Mouse (Mus musculus): Measurements from ENCODE around the gene Gm11214.
A peak's percentile ranks its signal among the peaks of the same experiment; 100 is the strongest.

The Gm11214 gene

GRCm38 (mm10) chr4:63661857-63662256 lies 1.3 kb downstream of the Gm11214 start:
- no peak for DNase-seq (ENCODE audit: inconsistent age in 2 of 2, low spot score in 1 of 2)

DNA sequence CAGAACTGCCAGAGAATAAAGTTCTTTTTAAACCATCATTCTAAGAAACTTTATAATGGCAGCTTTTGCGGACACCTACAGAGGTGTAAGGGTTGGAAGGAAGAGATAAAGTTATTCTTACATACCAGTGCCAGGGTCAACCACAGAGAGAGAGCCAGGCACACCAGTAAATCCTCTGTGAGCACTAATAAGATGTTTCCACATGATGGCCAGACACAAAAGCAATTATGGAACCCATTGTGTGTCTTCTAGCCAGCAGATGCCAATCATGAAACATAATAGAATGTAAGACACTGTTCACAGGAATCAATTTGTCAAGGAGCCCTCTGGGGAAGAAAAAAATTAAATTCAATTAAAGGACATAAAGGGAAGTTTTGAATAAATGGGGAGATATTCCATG lies 1.8 kb downstream of the Gm11214 start:
- no peak for DNase-seq (ENCODE audit: inconsistent age in 2 of 2, low spot score in 1 of 2)

DNA sequence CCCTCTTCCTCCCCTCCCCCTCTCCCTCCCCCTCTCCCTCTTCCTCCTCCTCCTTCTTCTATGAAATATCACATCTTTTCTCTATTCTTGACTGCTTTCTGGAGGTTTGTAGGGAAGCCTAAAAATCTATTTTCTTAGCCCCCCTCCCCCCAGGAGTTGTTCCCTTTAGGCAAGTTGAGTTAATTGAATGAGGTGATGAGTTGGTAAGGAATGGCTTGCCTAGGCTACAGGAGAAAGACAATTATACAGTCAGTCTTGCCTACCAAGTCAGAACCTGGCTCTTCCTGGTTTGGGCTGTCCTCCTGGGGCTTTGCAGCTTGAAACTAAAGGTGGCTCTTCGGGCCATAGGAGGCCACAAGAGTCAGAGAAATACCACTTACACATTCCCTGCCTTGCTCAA lies 3.4 kb downstream of the Gm11214 start:
- DNase-seq (ENCODE audit: inconsistent age in 2 of 2, low spot score in 1 of 2), result no peak

GRCm38 (mm10) chr4:63659086-63659485 lies 4.1 kb downstream of the Gm11214 start:
- DNase-seq (ENCODE audit: inconsistent age in 2 of 2, low spot score in 1 of 2), result no peak

DNA sequence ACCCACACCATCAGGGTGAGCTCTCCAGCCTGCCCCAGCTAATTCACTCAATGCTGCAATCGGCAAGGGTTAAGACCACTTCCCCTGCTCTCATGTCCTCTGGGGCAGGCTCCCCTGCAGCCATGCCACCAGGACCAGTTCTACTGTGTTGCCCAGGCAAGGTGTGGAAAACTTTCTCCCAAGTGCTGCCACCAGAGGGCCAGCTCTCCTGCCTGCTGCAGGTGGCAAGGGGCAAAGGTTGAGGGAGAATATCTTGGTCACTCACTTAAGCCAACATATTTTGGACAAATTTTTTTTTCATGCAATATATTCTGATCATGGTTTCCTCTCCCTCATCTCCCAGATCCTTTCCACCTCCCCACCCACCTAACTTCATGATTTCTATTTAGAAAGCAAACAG lies 8.8 kb downstream of the Gm11214 start:
- DNase-seq (ENCODE audit: inconsistent age in 2 of 2, low spot score in 1 of 2), result no peak

DNA sequence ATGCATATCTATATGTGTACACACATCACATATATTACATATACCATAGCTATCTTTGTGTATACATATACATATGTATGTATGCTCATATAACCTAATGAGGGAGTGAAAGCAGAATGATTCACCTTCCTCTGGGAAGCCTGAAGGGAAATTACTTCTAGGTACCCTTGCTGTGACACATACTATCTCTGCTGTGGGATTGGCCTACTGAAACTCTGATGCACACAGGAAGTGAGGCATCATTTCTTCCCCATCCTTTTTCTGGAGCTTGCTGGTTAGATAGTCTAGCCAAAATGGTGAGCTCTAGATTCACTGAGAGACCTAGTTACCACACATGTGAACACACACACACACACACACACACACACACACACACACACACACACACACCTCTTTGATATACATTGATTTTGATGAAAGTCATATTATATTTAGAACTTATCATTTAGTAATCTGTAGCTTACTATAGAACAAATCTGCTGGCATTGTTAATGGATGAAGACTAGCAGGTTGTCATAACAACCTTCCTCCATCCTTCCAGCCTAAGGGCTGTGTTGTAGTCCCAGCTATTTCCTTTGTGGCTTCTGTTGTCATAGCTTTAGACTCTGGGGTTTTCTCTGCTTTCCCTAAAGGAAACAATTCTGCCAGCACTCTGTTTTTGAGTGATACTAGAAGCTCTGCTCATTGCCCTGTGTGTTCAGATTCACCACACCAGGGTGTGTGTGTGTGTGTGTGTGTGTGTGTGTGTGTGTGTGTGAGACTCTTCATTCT lies 19.0 kb downstream of the Gm11214 start:
- DNase-seq (ENCODE audit: inconsistent age in 2 of 2, low spot score in 1 of 2), result no peak

DNA sequence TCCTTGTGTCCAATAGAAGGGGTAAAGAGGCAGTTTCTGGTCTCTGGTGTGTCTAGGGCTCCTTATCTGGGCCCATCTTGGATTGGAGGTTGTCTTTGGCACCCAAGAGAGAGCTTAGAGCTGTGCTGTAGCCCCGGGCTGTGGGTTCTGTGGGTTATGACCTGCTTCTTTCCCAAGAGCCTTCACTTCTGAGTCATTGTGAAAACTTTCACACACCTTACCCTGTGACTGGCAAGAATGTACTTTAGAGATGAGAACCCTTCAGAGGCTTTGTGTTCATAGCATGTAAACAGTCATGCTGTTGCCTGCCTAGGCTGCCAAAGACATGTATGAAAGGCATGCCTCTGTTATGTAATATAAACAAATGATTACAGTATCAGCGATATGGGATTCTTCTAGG lies 23.3 kb downstream of the Gm11214 start:
- DNase-seq (ENCODE audit: inconsistent age in 2 of 2, low spot score in 1 of 2), result no peak

DNA sequence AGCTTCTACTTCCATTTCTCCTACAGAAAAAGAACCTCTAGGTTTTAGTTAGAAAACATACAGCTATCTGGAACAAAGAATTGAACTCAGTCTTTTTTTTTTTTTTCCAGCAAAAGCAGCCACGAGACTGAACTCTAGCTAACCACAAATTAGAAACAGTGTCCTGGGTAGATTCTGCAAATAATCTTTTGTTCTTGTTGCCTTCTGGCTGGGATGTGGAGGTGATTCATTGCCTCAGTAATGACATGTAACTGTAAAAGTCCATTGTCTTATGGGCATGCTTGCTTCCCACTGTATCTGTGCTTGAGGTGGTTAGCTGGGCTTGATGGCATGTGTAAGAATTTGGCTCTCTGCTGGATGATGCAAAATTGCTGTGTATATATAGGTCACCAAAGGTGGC lies 24.6 kb downstream of the Gm11214 start:
- no peak for DNase-seq (ENCODE audit: inconsistent age in 2 of 2, low spot score in 1 of 2)

DNA sequence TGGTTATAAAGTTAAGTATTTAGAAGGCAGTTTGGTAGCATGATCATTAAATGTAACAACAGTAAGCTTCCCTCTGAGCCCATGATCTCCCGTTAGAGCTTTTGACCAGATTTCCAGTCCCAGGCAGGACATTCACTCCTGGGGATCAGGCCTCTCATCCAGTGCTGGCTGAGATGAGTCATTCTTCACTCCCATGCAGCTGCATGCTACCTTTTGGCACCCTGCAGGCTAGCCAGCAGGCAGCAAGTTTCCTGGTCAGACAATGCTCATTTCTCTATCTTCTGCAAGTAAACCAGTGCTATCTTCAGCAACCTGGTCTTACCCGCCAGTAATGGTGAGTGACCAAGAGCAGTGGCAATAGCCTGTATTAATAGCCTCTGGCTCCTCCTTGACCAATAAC lies 30.0 kb downstream of the Gm11214 start:
- DNase-seq (ENCODE audit: inconsistent age in 2 of 2, low spot score in 1 of 2), result no peak

DNA sequence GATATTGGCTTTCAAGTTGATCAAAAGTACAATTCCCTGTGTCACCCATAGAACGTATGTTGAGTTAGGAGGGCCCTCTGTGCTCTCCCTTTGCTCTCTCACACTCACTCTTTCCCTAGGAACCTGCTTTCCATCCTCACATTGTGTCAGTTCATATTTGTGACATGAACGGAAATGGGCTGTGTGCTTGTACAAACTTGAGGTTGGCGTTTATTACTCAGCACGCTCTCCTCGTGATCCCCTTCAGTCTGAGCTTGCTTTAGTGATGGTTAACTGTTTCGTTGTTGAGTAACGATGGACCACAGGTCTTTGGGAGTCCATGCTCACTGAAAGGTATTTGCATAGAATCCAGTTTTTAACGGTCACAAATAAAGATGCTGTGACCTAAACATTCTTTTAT lies 36.1 kb downstream of the Gm11214 start:
- DNase-seq (ENCODE audit: inconsistent age in 2 of 2, low spot score in 1 of 2), result no peak

DNA sequence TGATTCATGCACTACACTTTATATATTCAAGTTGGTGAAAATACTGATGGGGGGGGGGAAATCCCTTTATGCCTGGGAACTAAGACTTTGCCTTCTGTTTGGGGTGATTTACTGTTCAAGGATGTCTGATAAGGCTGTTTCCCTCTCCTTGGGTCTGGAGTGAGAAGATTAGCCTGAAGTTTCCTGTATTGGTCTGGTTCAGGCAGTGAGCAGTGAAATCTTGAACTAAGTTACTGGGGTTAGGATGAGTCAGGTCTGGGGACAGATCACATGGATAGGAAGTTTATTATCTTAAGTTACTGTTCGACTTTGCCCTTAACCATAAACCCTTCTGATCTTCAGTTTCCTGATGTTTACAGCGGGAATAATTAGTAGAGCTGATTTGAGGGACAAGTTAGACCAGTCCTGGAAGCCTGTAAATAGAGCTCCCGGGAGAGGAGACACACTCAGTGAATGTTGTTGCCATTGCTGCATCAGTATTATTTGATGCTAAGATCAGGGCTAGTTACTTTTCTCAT lies 37.6 kb downstream of the Gm11214 start:
- peak in 1 of 2 experiments; percentile 43 for DNase-seq (ENCODE audit: inconsistent age in 2 of 2, low spot score in 1 of 2)

DNA sequence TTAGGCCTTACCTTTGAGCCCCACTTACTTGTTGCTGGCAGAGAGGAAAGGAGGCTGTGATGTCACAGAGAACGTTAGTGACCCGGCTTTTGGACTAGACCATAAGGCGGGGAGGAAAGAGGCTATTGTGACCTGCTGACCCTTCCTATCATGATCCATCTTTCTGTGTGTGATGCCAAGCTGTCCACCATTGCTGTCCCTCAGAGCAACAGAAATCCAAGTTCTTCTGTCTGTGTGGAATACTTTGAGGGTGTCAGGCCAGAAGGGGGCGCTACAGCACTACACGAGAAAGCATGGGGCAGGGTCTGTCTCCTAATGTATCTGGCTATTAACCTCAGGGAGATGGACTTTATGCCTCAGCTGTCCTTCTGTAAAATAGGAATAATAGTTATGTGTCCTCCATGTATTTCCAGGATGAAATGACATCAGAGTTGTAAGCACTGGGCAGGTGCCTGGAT lies 40.8 kb downstream of the Gm11214 start, which contains the start of gene Tex48:
Gene Tex48 (minus strand): TSS at position 51 of the 458 bp plus-strand sequence.
- peak in 1 of 2 experiments; percentile 54 for DNase-seq (ENCODE audit: inconsistent age in 2 of 2, low spot score in 1 of 2)

DNA sequence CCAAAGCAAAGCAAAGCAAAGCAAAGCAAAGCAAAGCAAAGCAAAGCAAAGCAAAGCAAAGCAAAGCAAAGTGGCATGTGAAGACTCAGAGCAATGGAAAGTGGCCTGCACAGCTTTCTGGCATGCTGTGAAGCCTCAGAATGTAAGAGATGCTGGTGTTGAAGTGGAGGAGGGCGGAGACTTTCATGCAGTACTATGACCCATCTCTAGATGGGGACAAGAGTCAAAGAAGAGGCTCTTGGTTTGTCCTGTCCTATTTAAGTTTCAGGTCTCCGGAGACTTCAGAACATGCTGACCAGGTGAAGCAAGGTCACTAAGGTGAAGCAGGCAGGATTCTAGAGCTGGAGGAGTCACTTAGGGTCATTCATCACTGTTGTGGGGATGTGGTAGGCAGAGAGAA lies 41.3 kb downstream of the Gm11214 start:
- DNase-seq (ENCODE audit: inconsistent age in 2 of 2, low spot score in 1 of 2), result no peak
